Mouse (Mus musculus) regulatory T cell (primary cell): ENCODE data around the gene Hepacam2.

Source experiments
- in situ Hi-C: fragments of 300-600 bp; cut with MboI, MseI; formaldehyde crosslinking; loops from one replicate; pipeline ENCODE4 v1.15.1; 2025; ENCODE audit warnings: high pct_unique_total_duplicates

Hepacam2 gene

GRCm38 (mm10) chr6:3468627-3469026, 29.5 kb downstream of the Hepacam2 start:
- in situ Hi-C loops, result no loop called here

GRCm38 (mm10) chr6:3463594-3463993, 34.5 kb downstream of the Hepacam2 start:
- in situ Hi-C loops, result no loop called here

GRCm38 (mm10) chr6:3463026-3463425, 35.1 kb downstream of the Hepacam2 start:
- in situ Hi-C loops, result no loop called here

GRCm38 (mm10) chr6:3455944-3456536, 42.1 kb downstream of the Hepacam2 start:
- in situ Hi-C loops, result no loop called here

GRCm38 (mm10) chr6:3454421-3454820, 43.7 kb downstream of the Hepacam2 start:
- in situ Hi-C loops, result no loop called here

GRCm38 (mm10) chr6:3447404-3447803, 50.7 kb downstream of the Hepacam2 start:
- in situ Hi-C loops, result no loop called here

GRCm38 (mm10) chr6:3443905-3444304, 54.2 kb downstream of the Hepacam2 start:
- in situ Hi-C loops, result no loop called here

- in situ Hi-C loops, result loop anchor here (10.0 kb wide), 1 partner anchor 351 kb away; no protein-coding TSS in a partner anchor
These were observed 62.0 kb downstream of the Hepacam2 start for GRCm38 (mm10) chr6:3436087-3436486.

- in situ Hi-C loops, result loop anchor here (10.0 kb wide), 1 partner anchor 346 kb away; no protein-coding TSS in a partner anchor
These were observed 67.1 kb downstream of the Hepacam2 start for GRCm38 (mm10) chr6:3430976-3431375.

GRCm38 (mm10) chr6:3427047-3427446, 71.1 kb downstream of the Hepacam2 start:
- in situ Hi-C loops, result loop anchor here (5.0 kb wide), 1 partner anchor 40 kb away; no protein-coding TSS in a partner anchor

- in situ Hi-C loops, result loop anchor here (5.0 kb wide), 1 partner anchor 38 kb away; no protein-coding TSS in a partner anchor
These were observed 72.8 kb downstream of the Hepacam2 start for GRCm38 (mm10) chr6:3425333-3425732.

GRCm38 (mm10) chr6:3424613-3425277, 73.4 kb downstream of the Hepacam2 start:
- in situ Hi-C loops, result loop anchor here (5.0 kb wide), 1 partner anchor 37 kb away; no protein-coding TSS in a partner anchor
